Mouse (Mus musculus) embryonic facial prominence, embryonic 13.5 days (tissue): ENCODE data around the gene Il17rc. TPM values are rescaled to one million over a fixed set of nuclear protein-coding genes. Genes with fewer than 3 reads are reported as not detected.

ENCODE experiments used
- ATAC-seq: fragments of 200-750 bp; cut with Nextera tagmentation; 2 replicates; pipeline ENCODE4 v1.8.0; 2017; ENCODE audit warnings: low read depth; ENCODE audit not compliant: insufficient number of reproducible peaks, insufficient read depth, low FRiP score, low TSS enrichment
- H3K27ac ChIP-seq: fragments of 300-500 bp; sonication (generic); 2 replicates; pipeline ENCODE4 v1.5.1; 2015; ENCODE audit warnings: moderate library complexity, mild to moderate bottlenecking, inconsistent platforms
- H3K27me3 ChIP-seq: fragments of 300-500 bp; sonication (generic); 2 replicates; pipeline ENCODE4 v1.6.1; 2015; ENCODE audit warnings: mild to moderate bottlenecking, inconsistent platforms
- H3K36me3 ChIP-seq: fragments of 300-500 bp; sonication (generic); 2 replicates; pipeline ENCODE4 v1.6.1; 2015; ENCODE audit warnings: mild to moderate bottlenecking, inconsistent platforms
- H3K4me1 ChIP-seq: fragments of 300-500 bp; sonication (generic); 2 replicates; pipeline ENCODE4 v1.6.1; 2015; ENCODE audit warnings: inconsistent platforms
- H3K4me2 ChIP-seq: fragments of 300-500 bp; sonication (generic); 2 replicates; pipeline ENCODE4 v1.6.1; 2015; ENCODE audit warnings: moderate library complexity, mild to moderate bottlenecking, inconsistent platforms
- H3K4me3 ChIP-seq: fragments of 300-500 bp; sonication (generic); 2 replicates; pipeline ENCODE4 v1.5.1; 2015; ENCODE audit warnings: mild to moderate bottlenecking, inconsistent platforms
- H3K9ac ChIP-seq: fragments of 300-500 bp; sonication (generic); 2 replicates; pipeline ENCODE4 v1.6.1; 2015; ENCODE audit warnings: mild to moderate bottlenecking, inconsistent platforms
- H3K9me3 ChIP-seq: fragments of 300-500 bp; sonication (generic); 2 replicates; pipeline ENCODE4 v1.6.1; 2016; ENCODE audit warnings: inconsistent platforms
- WGBS: fragments of 180-500 bp; shearing (Covaris S2); methylation state at CpG from one replicate; pipeline ENCODE4 v1.1.7; 2015; ENCODE audit warnings: mixed read lengths; 5-methylcytosine and 5-hydroxymethylcytosine counted together
- polyA plus RNA-seq: library from polyadenylated mRNA; unstranded; fragments of >200 nt; fragmentation: Nextera tagmentation; extraction: Ambion mirVana; gene quantifications from 2 replicates; pipeline ENCODE4 v1.2.1, GENCODE M21; 2015

The Il17rc gene
- polyA plus RNA-seq, 1 experiment from 2014 or later: 7.9 TPM

- Histone ChIP-seq H3K4me2 (no peak overlapping the region), H3K9me3 (no peaks in the 10 kb centered on the region), H3K4me1 (peaks cover 19% of the 10 kb centered on the region; the same call in 1 of the 2 replicates), H3K27me3 (peaks cover 60% of the 10 kb centered on the region), H3K36me3 (no peaks in the 10 kb centered on the region), H3K9ac (no peak overlapping the region), H3K27ac (no peak overlapping the region; the same call in 1 of the 2 replicates), H3K4me3 (no peak overlapping the region)
- 58% methylated on average over 18 of the region's 18 CpGs for WGBS
- ATAC-seq: no peak
Measured at GRCm38 (mm10) chr6:113480555-113481373, 9.5 kb downstream of the Il17rc start.

- H3K4me2 ChIP-seq: peak overlapping the region; percentile 74
- peak overlapping the region; percentile 49; the same call in 1 of the 2 replicates for H3K9ac ChIP-seq
- H3K36me3 ChIP-seq: no peaks in the 10 kb centered on the region
- no peak overlapping the region for H3K27ac ChIP-seq
- 3% methylated on average over 65 of the region's 65 CpGs for WGBS
- H3K9me3 ChIP-seq: no peaks in the 10 kb centered on the region
- peak overlapping the region; percentile 39 for H3K4me3 ChIP-seq
- H3K27me3 ChIP-seq: peaks cover 52% of the 10 kb centered on the region
- ATAC-seq: no peak; the same call in 1 of the 2 replicates
- peaks cover 30% of the 10 kb centered on the region for H3K4me1 ChIP-seq
Measured at GRCm38 (mm10) chr6:113482477-113483099, 11.4 kb downstream of the Il17rc start.

- peaks cover 35% of the 10 kb centered on the region for H3K4me1 ChIP-seq
- H3K9ac ChIP-seq: peak within 1 kb of the TSS; percentile 69
- H3K27me3 ChIP-seq: peaks cover 52% of the 10 kb centered on the region
- no peaks in the 10 kb centered on the region for H3K36me3 ChIP-seq
- H3K4me3 ChIP-seq: peak within 1 kb of the TSS; percentile 39
- ATAC-seq: peak; percentile 76
- H3K27ac ChIP-seq: 0 out of 2 replicates have a peak within 1 kb of the TSS, but pooled peaks have one; percentile 7
- H3K9me3 ChIP-seq: no peaks in the 10 kb centered on the region
- under 1% methylated on average over 26 of the region's 26 CpGs for WGBS
- peak within 1 kb of the TSS; percentile 74 for H3K4me2 ChIP-seq
Measured at GRCm38 (mm10) chr6:113483100-113483615, 11.9 kb downstream of the Il17rc start, which contains the start of gene Creld1. TSS of gene Creld1 (plus strand) at chr6:113483297.

- Histone ChIP-seq H3K36me3 (no peaks in the 10 kb centered on the region), H3K27me3 (peaks cover 48% of the 10 kb centered on the region), H3K4me2 (peak overlapping the region; percentile 74), H3K4me3 (peak overlapping the region; percentile 39), H3K9me3 (no peaks in the 10 kb centered on the region), H3K4me1 (peaks cover 35% of the 10 kb centered on the region), H3K9ac (peak overlapping the region; percentile 69), H3K27ac (0 out of 2 replicates have a peak overlapping the region, but pooled peaks have one; percentile 7)
- no peak for ATAC-seq
- 15% methylated on average over 10 of the region's 10 CpGs for WGBS
Measured at GRCm38 (mm10) chr6:113483729-113484128, 12.5 kb downstream of the Il17rc start.

GRCm38 (mm10) chr6:113487125-113487576 lies 15.9 kb downstream of the Il17rc start:
- Histone ChIP-seq H3K9me3 (no peaks in the 10 kb centered on the region), H3K36me3 (peaks cover 12% of the 10 kb centered on the region), H3K4me2 (no peak overlapping the region), H3K4me1 (peaks cover 35% of the 10 kb centered on the region), H3K27ac (no peak overlapping the region), H3K4me3 (no peak overlapping the region), H3K9ac (0 out of 2 replicates have a peak overlapping the region, but pooled peaks have one; percentile 21), H3K27me3 (peaks cover 14% of the 10 kb centered on the region)
- no peak for ATAC-seq
- WGBS: 13% methylated on average over 7 of the region's 7 CpGs

- no peaks in the 10 kb centered on the region for H3K9me3 ChIP-seq
- H3K9ac ChIP-seq: no peak overlapping the region
- no peak overlapping the region for H3K4me3 ChIP-seq
- H3K27ac ChIP-seq: no peak overlapping the region
- WGBS: 92% methylated on average over 14 of the region's 14 CpGs
- peaks cover 1% of the 10 kb centered on the region for H3K27me3 ChIP-seq
- peaks cover 12% of the 10 kb centered on the region for H3K36me3 ChIP-seq
- no peak overlapping the region for H3K4me2 ChIP-seq
- no peak for ATAC-seq
- H3K4me1 ChIP-seq: peaks cover 17% of the 10 kb centered on the region
Measured at GRCm38 (mm10) chr6:113489410-113489809, 18.2 kb downstream of the Il17rc start.

- Histone ChIP-seq H3K4me3 (no peak overlapping the region), H3K27ac (no peak overlapping the region), H3K36me3 (peaks cover 12% of the 10 kb centered on the region), H3K4me1 (peaks cover 23% of the 10 kb centered on the region), H3K27me3 (peaks cover 24% of the 10 kb centered on the region), H3K9me3 (no peaks in the 10 kb centered on the region), H3K9ac (no peak overlapping the region), H3K4me2 (no peak overlapping the region)
- WGBS: 80% methylated on average over 24 of the region's 24 CpGs
- no peak for ATAC-seq
Measured at GRCm38 (mm10) chr6:113492101-113492864, 21.1 kb downstream of the Il17rc start.

- peak; percentile 45 for ATAC-seq
- Histone ChIP-seq H3K9me3 (no peaks in the 10 kb centered on the region), H3K36me3 (peaks cover 11% of the 10 kb centered on the region), H3K4me3 (peak overlapping the region; percentile 41), H3K9ac (peak overlapping the region; percentile 60), H3K4me2 (peak overlapping the region; percentile 60), H3K27ac (no peak overlapping the region), H3K27me3 (peaks cover 24% of the 10 kb centered on the region), H3K4me1 (peaks cover 15% of the 10 kb centered on the region)
- under 1% methylated on average over 54 of the region's 54 CpGs for WGBS
Measured at GRCm38 (mm10) chr6:113494258-113494788, 23.1 kb downstream of the Il17rc start.

GRCm38 (mm10) chr6:113495071-113495675 lies 23.9 kb downstream of the Il17rc start:
- ATAC-seq: no peak
- Histone ChIP-seq H3K4me1 (peaks cover 15% of the 10 kb centered on the region), H3K9me3 (no peaks in the 10 kb centered on the region), H3K4me2 (peak overlapping the region; percentile 60), H3K27me3 (peaks cover 27% of the 10 kb centered on the region), H3K9ac (0 out of 2 replicates have a peak overlapping the region, but pooled peaks have one; percentile 60), H3K4me3 (peak overlapping the region; percentile 41), H3K36me3 (peaks cover 6% of the 10 kb centered on the region; the same call in 1 of the 2 replicates), H3K27ac (no peak overlapping the region)
- 49% methylated on average over 28 of the region's 28 CpGs for WGBS

- H3K9ac ChIP-seq: 0 out of 2 replicates have a peak overlapping the region, but pooled peaks have one; percentile 32
- ATAC-seq: no peak
- WGBS: 70% methylated on average over 6 of the region's 6 CpGs
- H3K9me3 ChIP-seq: no peaks in the 10 kb centered on the region
- H3K36me3 ChIP-seq: no peaks in the 10 kb centered on the region
- peaks cover 23% of the 10 kb centered on the region for H3K4me1 ChIP-seq
- no peak overlapping the region for H3K27ac ChIP-seq
- no peak overlapping the region for H3K4me3 ChIP-seq
- no peak overlapping the region for H3K4me2 ChIP-seq
- H3K27me3 ChIP-seq: peaks cover 49% of the 10 kb centered on the region
Measured at GRCm38 (mm10) chr6:113499346-113499745, 28.1 kb downstream of the Il17rc start.
